Mouse (Mus musculus) large intestine, adult 2 months (tissue): ENCODE measurements at regions not wholly inside any gene's neighbourhood (a gene's known extent, or its start where the extent isn't known, plus 50 kb on each side); places are given as distances from the start of the nearest gene placed in this dataset.

Experiments used
- DNase-seq: peaks from one replicate; pipeline ENCODE4 v3.0.0-alpha.2; 2012; ENCODE audit warnings: low read depth, low spot score
- WGBS: fragments of 180-500 bp; shearing (Covaris S2); methylation state at CpG from one replicate; pipeline ENCODE4 v1.1.7; 2018; 5-methylcytosine and 5-hydroxymethylcytosine counted together

- WGBS, result 6% methylated on average over 10 of the region's 10 CpGs
- peak; percentile 55 for DNase-seq
Measured at GRCm38 (mm10) chr5:45278005-45278432, 172.0 kb downstream of the Qdpr start.

- DNase-seq, result no peak
- 82% methylated on average over 3 of the region's 3 CpGs for WGBS
Measured at GRCm38 (mm10) chr5:45270679-45271078, 179.4 kb downstream of the Qdpr start.

- DNase-seq, result no peak
- 79% methylated on average over 5 of the region's 5 CpGs for WGBS
Measured at GRCm38 (mm10) chr5:45269391-45269790, 180.6 kb downstream of the Qdpr start.

GRCm38 (mm10) chr5:45266914-45267313 lies 183.1 kb downstream of the Qdpr start:
- 59% methylated on average over 5 of the region's 5 CpGs for WGBS
- no peak for DNase-seq

GRCm38 (mm10) chr5:45258486-45258885 lies 191.6 kb downstream of the Qdpr start:
- DNase-seq, result no peak
- WGBS, result 100% methylated on average over 1 of the region's 1 CpGs

GRCm38 (mm10) chr5:45256256-45256999 lies 193.6 kb downstream of the Qdpr start:
- 73% methylated on average over 9 of the region's 9 CpGs for WGBS
- DNase-seq, result no peak

- WGBS, result 79% methylated on average over 4 of the region's 4 CpGs
- no peak for DNase-seq
Measured at GRCm38 (mm10) chr5:45231856-45232255, 218.2 kb downstream of the Qdpr start.

- WGBS, result 63% methylated on average over 1 of the region's 1 CpGs
- DNase-seq, result no peak
Measured at GRCm38 (mm10) chr5:45230097-45230496, 219.9 kb downstream of the Qdpr start.

- no peak for DNase-seq
- 59% methylated on average over 3 of the region's 3 CpGs for WGBS
Measured at GRCm38 (mm10) chr5:45229477-45229876, 220.6 kb downstream of the Qdpr start.

- WGBS, result 76% methylated on average over 6 of the region's 6 CpGs
- DNase-seq, result no peak
Measured at GRCm38 (mm10) chr5:45228226-45228927, 221.7 kb downstream of the Qdpr start.

GRCm38 (mm10) chr5:45220272-45220916 lies 229.6 kb downstream of the Qdpr start:
- 54% methylated on average over 6 of the region's 6 CpGs for WGBS
- DNase-seq, result no peak

GRCm38 (mm10) chr5:45219558-45219957 lies 230.5 kb downstream of the Qdpr start:
- DNase-seq, result no peak
- WGBS, result 62% methylated on average over 1 of the region's 1 CpGs

- 73% methylated on average over 3 of the region's 3 CpGs for WGBS
- DNase-seq, result no peak
Measured at GRCm38 (mm10) chr5:45219101-45219500, 230.9 kb downstream of the Qdpr start.

GRCm38 (mm10) chr5:45214475-45214874 lies 235.6 kb downstream of the Qdpr start:
- no peak for DNase-seq

GRCm38 (mm10) chr5:45198408-45198807 lies 251.6 kb downstream of the Qdpr start:
- 84% methylated on average over 1 of the region's 1 CpGs for WGBS
- DNase-seq, result no peak

GRCm38 (mm10) chr5:45196159-45196558 lies 253.9 kb downstream of the Qdpr start:
- DNase-seq, result no peak
- 44% methylated on average over 3 of the region's 3 CpGs for WGBS

- DNase-seq, result no peak
Measured at GRCm38 (mm10) chr5:45192287-45192686, 257.7 kb downstream of the Qdpr start.

- 69% methylated on average over 8 of the region's 8 CpGs for WGBS
- DNase-seq, result no peak
Measured at GRCm38 (mm10) chr5:45173035-45173755, 276.8 kb downstream of the Qdpr start.

- no peak for DNase-seq
- WGBS, result 92% methylated on average over 4 of the region's 4 CpGs
Measured at GRCm38 (mm10) chr5:45159194-45159593, 290.8 kb downstream of the Qdpr start.

GRCm38 (mm10) chr5:45154936-45155335 lies 295.1 kb downstream of the Qdpr start:
- 38% methylated on average over 2 of the region's 2 CpGs for WGBS
- no peak for DNase-seq
